Mouse (Mus musculus) testis, adult 2 months (tissue): ENCODE results near the gene Aldh1l1. TPM values are rescaled to one million over a fixed set of nuclear protein-coding genes. Genes with fewer than 3 reads are reported as not detected.

ENCODE experiments used
- H3K27ac ChIP-seq: fragments of 200-500 bp; 2 replicates; pipeline ENCODE4 v1.5.1; 2012; ENCODE audit warnings: low read depth, low read length; ENCODE audit not compliant: control insufficient read depth, insufficient read depth
- H3K27me3 ChIP-seq: fragments of 200-500 bp; 2 replicates; pipeline ENCODE4 v1.6.1; 2012; ENCODE audit warnings: mild to moderate bottlenecking, low read length, moderate library complexity; ENCODE audit not compliant: control insufficient read depth, insufficient read depth
- H3K36me3 ChIP-seq: fragments of 200-500 bp; 2 replicates; pipeline ENCODE4 v1.6.1; 2012; ENCODE audit warnings: mild to moderate bottlenecking, low read length; ENCODE audit not compliant: control insufficient read depth, insufficient read depth
- H3K4me1 ChIP-seq: fragments of 200-500 bp; 2 replicates; pipeline ENCODE4 v1.6.1; 2012; ENCODE audit warnings: low read length; ENCODE audit not compliant: control insufficient read depth, insufficient read depth
- H3K4me3 ChIP-seq: fragments of 200-500 bp; 2 replicates; pipeline ENCODE4 v1.5.1; 2012; ENCODE audit warnings: low read depth, mild to moderate bottlenecking, low read length, moderate library complexity, mixed read lengths; ENCODE audit not compliant: control insufficient read depth
- CTCF ChIP-seq: fragments of 200-500 bp; IDR thresholded peaks from 2 replicates; pipeline ENCODE4 v1.5.1; 2012; ENCODE audit warnings: low read depth, mild to moderate bottlenecking, inconsistent platforms, low read length, moderate library complexity; ENCODE audit not compliant: control insufficient read depth, insufficient read depth, insufficient replicate concordance
- POLR2A ChIP-seq: fragments of 200-500 bp; IDR thresholded peaks from 2 replicates; pipeline ENCODE4 v1.6.1; 2012; ENCODE audit warnings: low read depth, mild to moderate bottlenecking, inconsistent platforms, low read length, moderate library complexity; ENCODE audit not compliant: control insufficient read depth
- polyA plus RNA-seq: library from polyadenylated mRNA; depleted of rRNA; stranded (reverse); fragments of >200 nt; gene quantifications from 2 replicates; pipeline ENCODE4 v1.2.3, GENCODE M21; 2012

The Aldh1l1 gene
- polyA plus RNA-seq, 1 experiment: 9.6 TPM

GRCm38 (mm10) chr6:90615362-90615761, 129.1 kb downstream of the Aldh1l1 start:
- no peaks in the 10 kb centered on the region for H3K27me3 ChIP-seq
- H3K4me3 ChIP-seq: no peak overlapping the region
- 0 out of 2 replicates have a peak, but pooled peaks cover 2% of the 10 kb centered on the region for H3K4me1 ChIP-seq
- TF ChIP-seq CTCF: no peak
- no peaks in the 10 kb centered on the region for H3K36me3 ChIP-seq
- no peak overlapping the region for H3K27ac ChIP-seq

- no peaks in the 10 kb centered on the region for H3K27me3 ChIP-seq
- no peak overlapping the region for H3K4me3 ChIP-seq
- H3K4me1 ChIP-seq: 0 out of 2 replicates have a peak, but pooled peaks cover 2% of the 10 kb centered on the region
- no peak overlapping the region for H3K27ac ChIP-seq
- TF ChIP-seq CTCF (no peak), POLR2A (no peak)
- no peaks in the 10 kb centered on the region for H3K36me3 ChIP-seq
These were observed 129.8 kb downstream of the Aldh1l1 start for GRCm38 (mm10) chr6:90615991-90616390.

- no peaks in the 10 kb centered on the region for H3K27me3 ChIP-seq
- no peak for TF ChIP-seq POLR2A
- TF ChIP-seq CTCF: no peak
- no peak overlapping the region for H3K27ac ChIP-seq
- H3K4me1 ChIP-seq: 0 out of 2 replicates have a peak, but pooled peaks cover 2% of the 10 kb centered on the region
- H3K36me3 ChIP-seq: no peaks in the 10 kb centered on the region
- no peak overlapping the region for H3K4me3 ChIP-seq
These were observed 130.3 kb downstream of the Aldh1l1 start for GRCm38 (mm10) chr6:90616481-90616880.

GRCm38 (mm10) chr6:90618274-90618673, 132.0 kb downstream of the Aldh1l1 start:
- Histone ChIP-seq H3K27ac (no peak overlapping the region), H3K4me1 (0 out of 2 replicates have a peak, but pooled peaks cover 3% of the 10 kb centered on the region), H3K4me3 (no peak overlapping the region), H3K36me3 (no peaks in the 10 kb centered on the region), H3K27me3 (no peaks in the 10 kb centered on the region)
- TF ChIP-seq POLR2A (no peak), CTCF (no peak)

- Histone ChIP-seq H3K36me3 (no peaks in the 10 kb centered on the region), H3K27me3 (no peaks in the 10 kb centered on the region), H3K27ac (no peak overlapping the region; the same call in 1 of the 2 replicates), H3K4me3 (peak overlapping the region; percentile 30), H3K4me1 (0 out of 2 replicates have a peak, but pooled peaks cover 3% of the 10 kb centered on the region)
- TF ChIP-seq POLR2A (no peak; the same call in 1 of the 2 replicates), CTCF (no peak)
These were observed 132.8 kb downstream of the Aldh1l1 start for GRCm38 (mm10) chr6:90618821-90619636.

- Histone ChIP-seq H3K27ac (no peak overlapping the region), H3K4me1 (0 out of 2 replicates have a peak, but pooled peaks cover 3% of the 10 kb centered on the region), H3K4me3 (no peak overlapping the region), H3K27me3 (no peaks in the 10 kb centered on the region), H3K36me3 (no peaks in the 10 kb centered on the region)
- TF ChIP-seq POLR2A (no peak), CTCF (no peak)
These were observed 133.7 kb downstream of the Aldh1l1 start for GRCm38 (mm10) chr6:90619936-90620335.

- no peak overlapping the region for H3K27ac ChIP-seq
- no peaks in the 10 kb centered on the region for H3K27me3 ChIP-seq
- H3K36me3 ChIP-seq: no peaks in the 10 kb centered on the region
- TF ChIP-seq CTCF (no peak), POLR2A (no peak)
- peaks cover 3% of the 10 kb centered on the region; the same call in 1 of the 2 replicates for H3K4me1 ChIP-seq
- no peak overlapping the region for H3K4me3 ChIP-seq
These were observed 134.8 kb downstream of the Aldh1l1 start for GRCm38 (mm10) chr6:90620791-90621583.
